Mouse (Mus musculus) G1E (cell line): ENCODE measurements around the gene Spns2.

Source experiments
- CTCF ChIP-seq: IDR thresholded peaks from 2 replicates; pipeline ENCODE4 v1.5.1; 2012; ENCODE audit warnings: low read depth, low read length, inconsistent platforms, mixed read lengths
- GATA1 ChIP-seq: IDR thresholded peaks from 2 replicates; pipeline ENCODE4 v1.6.1; 2012; ENCODE audit warnings: borderline replicate concordance, low read length, inconsistent platforms, mixed read lengths
- GATA2 ChIP-seq: IDR thresholded peaks from 2 replicates; pipeline ENCODE4 v1.6.1; 2012; ENCODE audit warnings: low read depth, low read length, inconsistent platforms, borderline replicate concordance
- TAL1 ChIP-seq: conservative IDR thresholded peaks from 2 replicates; pipeline ENCODE4 v1.6.1; 2012; ENCODE audit warnings: low read depth, low read length, inconsistent platforms, mixed read lengths

DNA sequence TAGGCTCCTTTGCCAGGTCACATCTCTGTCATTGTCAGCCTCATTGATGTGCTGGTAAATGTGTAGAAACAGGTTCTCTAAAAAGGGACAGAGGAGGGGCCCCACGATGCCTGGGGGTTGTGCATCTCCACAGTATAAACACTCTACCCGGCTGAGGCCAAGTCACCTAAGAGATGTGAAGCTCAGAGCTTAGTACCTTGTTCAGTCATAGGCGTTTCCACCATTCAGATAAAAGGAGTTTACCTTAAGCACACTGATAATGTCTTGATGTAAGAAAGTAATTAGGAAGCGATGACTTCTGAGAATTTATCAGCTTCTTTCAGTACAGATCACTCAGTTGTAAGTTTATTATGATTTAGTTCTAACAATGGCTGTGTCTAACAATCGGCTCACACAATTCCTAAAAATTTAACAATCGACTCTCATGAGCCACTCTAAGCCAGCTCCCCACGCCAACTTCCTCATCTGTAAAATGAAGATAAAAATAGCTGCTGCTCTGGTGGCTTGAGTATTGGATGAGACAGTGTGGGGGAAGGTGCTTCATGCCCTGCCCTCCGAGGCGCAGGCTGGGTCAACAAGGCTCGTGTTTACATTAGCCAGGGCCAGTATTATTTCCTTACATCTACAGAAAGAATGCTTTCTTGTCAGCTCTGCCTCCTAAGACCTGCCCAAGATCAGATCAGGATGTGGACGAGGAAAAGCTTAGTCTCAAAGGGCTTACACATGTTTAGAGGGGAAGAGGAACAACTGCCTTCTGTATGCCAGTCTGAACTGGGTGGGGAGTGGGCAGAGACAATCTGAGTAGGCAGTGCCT is 22.8 kb downstream of the Spns2 start:
- TF ChIP-seq CTCF (no peak), GATA2 (no peak), TAL1 (peak; percentile 61), GATA1 (no peak)
